Mouse (Mus musculus) kidney, embryonic 15.5 days (tissue): ENCODE data around the gene Apex1. TPM values are rescaled to one million over a fixed set of nuclear protein-coding genes. Genes with fewer than 3 reads are reported as not detected.

ENCODE experiments used
- polyA plus RNA-seq: library from polyadenylated mRNA; unstranded; fragments of >200 nt; fragmentation: Nextera tagmentation; extraction: Ambion mirVana; gene quantifications from 2 replicates; pipeline ENCODE4 v1.2.1, GENCODE M21; 2015

Gene Apex1
- polyA plus RNA-seq, 1 experiment from 2014 or later = 301 TPM

Other genes starting within 250 kb of the Apex1 start
- gene Olfr747, start 231.8 kb upstream of the Apex1 start, polyA plus RNA-seq = not detected in 2 replicates
- not detected in 2 replicates for gene Olfr748, start 217.6 kb upstream of the Apex1 start, polyA plus RNA-seq
- gene Olfr749, start 179.9 kb upstream of the Apex1 start, polyA plus RNA-seq = not detected in 2 replicates
- gene Ttc5, start 139.4 kb upstream of the Apex1 start, polyA plus RNA-seq = 74.4 and 78.5 TPM in 2 replicates
- not detected in 2 replicates for gene Ccnb1ip1, start 117.2 kb upstream of the Apex1 start, polyA plus RNA-seq
- gene Parp2, start 117.1 kb upstream of the Apex1 start, polyA plus RNA-seq = 64.9 and 65.6 TPM in 2 replicates
- 6.2 and 8.5 TPM in 2 replicates for gene Tep1, start 54.4 kb upstream of the Apex1 start, polyA plus RNA-seq
- gene Klhl33, start 27.5 kb upstream of the Apex1 start, polyA plus RNA-seq = 0.19 TPM in 2 replicates
- gene Osgep, start 75 bp upstream of the Apex1 start, polyA plus RNA-seq = 166 and 173 TPM in 2 replicates
- gene Pip4p1, start 5.9 kb downstream of the Apex1 start, polyA plus RNA-seq = 49.5 and 53.9 TPM in 2 replicates
- gene Pnp, start 6.1 kb downstream of the Apex1 start, polyA plus RNA-seq = 74.3 and 78.6 TPM in 2 replicates
- gene Gm49342, start 19.5 kb downstream of the Apex1 start, polyA plus RNA-seq = not detected in 2 replicates
- 0.62 and 1.0 TPM in 2 replicates for gene Pnp2, start 31.0 kb downstream of the Apex1 start, polyA plus RNA-seq
- not detected in 2 replicates for gene Rnase10, start 82.8 kb downstream of the Apex1 start, polyA plus RNA-seq
- 0.17 TPM in 1 of 2 replicates, not detected in the other for gene Rnase9, start 116.9 kb downstream of the Apex1 start, polyA plus RNA-seq
- gene Rnase11, start 125.2 kb downstream of the Apex1 start, polyA plus RNA-seq = 0.38 TPM in 1 of 2 replicates, not detected in the other
- 10.2 and 11.1 TPM in 2 replicates for gene Rnase12, start 132.7 kb downstream of the Apex1 start, polyA plus RNA-seq
- 0.04 TPM in 1 of 2 replicates, not detected in the other for gene Olfr750, start 149.5 kb downstream of the Apex1 start, polyA plus RNA-seq
- 37.8 and 40.5 TPM in 2 replicates for gene Rnase4, start 166.1 kb downstream of the Apex1 start, polyA plus RNA-seq
- gene Ang, start 166.2 kb downstream of the Apex1 start, polyA plus RNA-seq = 8.4 and 9.8 TPM in 2 replicates
- 2.0 and 2.1 TPM in 2 replicates for gene Eddm3b, start 189.5 kb downstream of the Apex1 start, polyA plus RNA-seq
- 0.52 and 1.3 TPM in 2 replicates for gene Rnase6, start 198.9 kb downstream of the Apex1 start, polyA plus RNA-seq
- gene Rnase1, start 221.8 kb downstream of the Apex1 start, polyA plus RNA-seq = 0.17 and 1.00 TPM in 2 replicates
- gene Rnase2b, start 237.3 kb downstream of the Apex1 start, polyA plus RNA-seq = not detected in 2 replicates